Mouse (Mus musculus) activated CD4-positive, CD25-positive, alpha-beta regulatory T cell (primary cell): ENCODE data around the gene Nlrp14. TPM values are rescaled to one million over a fixed set of nuclear protein-coding genes. Genes with fewer than 3 reads are reported as not detected.

Source experiments
- polyA plus RNA-seq, 2 experiments: library from polyadenylated mRNA; unstranded; fragments of 100-300 nt; shearing (Covaris generic); gene quantifications; one replicate each; pipeline ENCODE4 v1.2.1; 2017

Gene Nlrp14
- polyA plus RNA-seq = not detected

GRCm38 (mm10) chr7:107166690-107167089 lies at the start of gene Nlrp14:
Nlrp14 (plus strand) TSS chr7:107166990.

GRCm38 (mm10) chr7:107130983-107131382 lies 35.8 kb upstream of the Nlrp14 start, which contains the start of gene Olfr715:
Olfr715 (minus strand) TSS chr7:107131083.

GRCm38 (mm10) chr7:107138027-107138426 lies 28.8 kb upstream of the Nlrp14 start, which contains the start of gene Olfr716:
Olfr716 (plus strand) TSS chr7:107138327.

GRCm38 (mm10) chr7:107209204-107209860 lies 42.5 kb downstream of the Nlrp14 start, which contains the start of gene Rbmxl2:
Rbmxl2 (plus strand) TSS chr7:107209445.

Other genes starting within 250 kb of the Nlrp14 start
- gene Olfr709-ps1, start 234.8 kb upstream of the Nlrp14 start, polyA plus RNA-seq = under 1 TPM in 1 of 2 experiments, not detected in 1; 0.42 TPM
- not detected for gene Olfr710, start 218.7 kb upstream of the Nlrp14 start, polyA plus RNA-seq
- gene Olfr6, start 203.1 kb upstream of the Nlrp14 start, polyA plus RNA-seq = under 1 TPM in 1 of 2 experiments, not detected in 1; 0.18 TPM
- gene Olfr711, start 191.5 kb upstream of the Nlrp14 start, polyA plus RNA-seq = under 1 TPM in 1 of 2 experiments, not detected in 1; 0.15 TPM
- gene Olfr2, start 160.9 kb upstream of the Nlrp14 start, polyA plus RNA-seq = not detected
- gene Olfr713, start 135.8 kb upstream of the Nlrp14 start, polyA plus RNA-seq = not detected
- gene Olfr714, start 96.0 kb upstream of the Nlrp14 start, polyA plus RNA-seq = not detected
- under 1 TPM; 0.14 to 0.17 TPM for gene Olfr17, start 73.8 kb upstream of the Nlrp14 start, polyA plus RNA-seq
- not detected for gene Olfr715b, start 56.6 kb upstream of the Nlrp14 start, polyA plus RNA-seq
- gene Olfr715, start 35.9 kb upstream of the Nlrp14 start, polyA plus RNA-seq = under 1 TPM in 1 of 2 experiments, not detected in 1; 0.05 TPM
- under 1 TPM in 1 of 2 experiments, not detected in 1; 0.98 TPM for gene Olfr716, start 28.7 kb upstream of the Nlrp14 start, polyA plus RNA-seq
- gene Rbmxl2, start 42.5 kb downstream of the Nlrp14 start, polyA plus RNA-seq = not detected
- not detected for gene Syt9, start 203.7 kb downstream of the Nlrp14 start, polyA plus RNA-seq